Mouse (Mus musculus) testis, postnatal 10 days (tissue): Measurements from ENCODE around the gene Sh2d7.
A peak's percentile ranks its signal among the peaks of the same experiment; 100 is the strongest.

Source experiments
- DNase-seq: peaks from one replicate; pipeline ENCODE4 v3.0.0; 2021; ENCODE audit warnings: low spot score

The Sh2d7 gene

DNA sequence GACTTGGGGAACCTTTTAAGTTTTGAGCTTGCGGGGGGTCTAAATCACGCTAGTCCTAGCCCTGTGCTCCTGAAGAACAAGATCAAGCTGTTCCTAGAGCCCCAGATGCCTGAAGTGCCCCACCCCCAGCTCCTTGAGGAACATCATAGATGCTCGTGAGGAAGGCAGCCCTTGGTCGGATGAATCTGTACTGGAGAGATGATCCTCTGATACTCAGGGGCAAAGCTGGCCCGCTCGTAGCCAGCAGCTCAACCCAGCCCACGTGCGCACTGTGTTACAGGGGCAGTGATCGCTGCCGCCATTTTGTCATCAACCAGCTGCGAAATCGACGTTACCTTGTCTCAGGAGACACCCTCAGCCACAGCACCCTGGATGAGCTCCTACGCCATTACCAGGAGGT, at the start of gene Sh2d7:
Gene Sh2d7 (plus strand): TSS at position 301 of the 400 bp plus-strand sequence.
- DNase-seq = no peak

DNA sequence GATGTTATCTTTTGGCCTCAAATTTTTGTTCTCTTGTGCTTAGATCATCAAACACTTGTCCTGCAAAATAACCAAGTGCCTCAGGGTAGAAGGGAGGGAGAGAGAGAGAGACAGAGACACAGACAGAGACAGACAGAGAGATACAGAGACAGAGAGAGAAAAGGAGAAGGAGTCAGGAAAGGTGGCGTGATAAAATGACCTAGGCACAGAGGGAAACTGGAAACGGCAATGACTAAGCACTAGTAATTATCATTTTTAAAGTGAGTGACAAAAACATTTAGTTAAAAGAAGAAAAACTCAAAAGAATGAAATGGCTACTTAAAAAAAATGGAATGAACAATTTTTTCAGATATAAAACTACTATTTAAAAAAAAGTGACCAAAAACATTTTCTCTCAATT, 49.2 kb upstream of the Sh2d7 start:
- DNase-seq = no peak

DNA sequence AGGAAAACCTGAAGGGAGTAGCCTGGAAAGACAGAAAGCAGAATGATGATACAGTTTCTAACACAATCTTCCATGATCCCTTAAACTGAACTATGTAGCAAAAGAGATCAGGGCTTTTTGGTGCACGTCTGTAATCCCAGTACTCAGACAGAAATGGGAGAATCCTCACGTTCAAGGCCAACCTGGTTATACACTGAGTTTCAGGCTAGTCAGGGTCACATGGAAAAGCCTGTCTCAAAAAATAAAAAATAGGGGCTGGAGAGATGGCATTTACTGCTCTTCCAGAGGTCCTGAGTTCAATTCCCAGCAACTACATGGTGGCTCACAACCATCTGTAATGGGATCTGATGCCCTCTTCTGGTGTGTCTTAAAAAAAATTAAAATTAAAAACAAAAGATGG, 48.4 kb upstream of the Sh2d7 start:
- no peak for DNase-seq

GRCm38 (mm10) chr9:54499291-54499690, 39.5 kb upstream of the Sh2d7 start:
- DNase-seq = no peak

DNA sequence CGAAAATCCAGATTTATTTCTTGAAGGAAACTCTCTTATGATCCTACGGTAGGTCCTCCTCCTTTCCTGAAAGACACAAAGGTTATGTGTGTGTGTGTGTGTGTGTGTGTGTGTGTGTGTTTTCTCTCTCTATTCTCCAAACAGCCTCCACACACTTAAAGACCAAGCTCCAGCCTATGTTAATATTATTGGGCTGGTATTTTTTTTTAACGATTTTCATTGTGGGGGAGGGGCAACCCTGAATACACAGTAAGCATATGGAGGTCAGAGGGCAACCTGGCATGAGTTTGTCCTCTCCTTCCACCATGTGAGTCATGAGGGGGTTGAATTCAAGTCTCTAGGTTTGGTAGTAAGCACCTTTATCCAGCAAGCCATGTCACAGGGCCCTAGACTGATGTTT, 39.0 kb upstream of the Sh2d7 start:
- DNase-seq = no peak

GRCm38 (mm10) chr9:54500832-54501452, 37.8 kb upstream of the Sh2d7 start:
- DNase-seq = no peak

GRCm38 (mm10) chr9:54501453-54502110, 37.2 kb upstream of the Sh2d7 start, which contains the start of gene Dmxl2:
Gene Dmxl2 (minus strand): TSS chr9:54501626.
- peak; percentile 97 for DNase-seq

DNA sequence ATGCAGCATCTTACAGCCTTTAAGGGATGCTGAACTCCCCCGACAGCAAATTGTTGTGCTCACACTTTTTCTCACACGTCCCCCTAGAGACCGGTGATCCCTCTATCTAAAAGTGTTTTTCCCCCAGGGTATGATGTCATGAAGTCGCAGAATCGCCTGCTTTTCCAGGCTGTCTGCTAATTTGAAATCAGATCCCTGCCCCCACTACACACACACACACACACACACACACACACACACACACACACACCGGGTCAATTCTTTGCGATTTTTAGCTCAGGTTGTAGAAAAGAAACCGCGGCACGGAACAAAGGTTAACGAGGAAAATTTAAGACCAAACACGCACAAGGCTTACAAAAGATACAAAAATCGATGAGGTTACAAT, 36.7 kb upstream of the Sh2d7 start:
- DNase-seq = no peak

DNA sequence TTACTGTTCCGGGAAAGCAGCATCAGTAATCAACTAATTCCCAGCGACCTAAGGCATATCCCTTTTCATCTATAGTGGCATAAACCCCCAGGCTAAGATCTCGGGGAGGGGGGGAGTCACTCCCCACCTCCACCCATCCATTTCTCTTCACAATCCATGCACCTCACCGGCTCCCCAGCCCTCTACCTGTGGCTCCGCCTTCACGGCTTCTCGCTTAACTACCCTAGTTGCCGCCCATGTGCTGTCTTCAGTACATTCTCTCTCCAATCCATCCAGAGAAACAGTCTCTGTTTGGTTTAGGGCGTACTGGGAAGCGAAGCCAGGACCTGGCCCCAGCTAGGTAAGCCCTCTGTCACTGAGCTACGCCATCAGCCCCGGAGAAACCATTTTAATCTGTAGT, 35.9 kb upstream of the Sh2d7 start:
- no peak for DNase-seq

DNA sequence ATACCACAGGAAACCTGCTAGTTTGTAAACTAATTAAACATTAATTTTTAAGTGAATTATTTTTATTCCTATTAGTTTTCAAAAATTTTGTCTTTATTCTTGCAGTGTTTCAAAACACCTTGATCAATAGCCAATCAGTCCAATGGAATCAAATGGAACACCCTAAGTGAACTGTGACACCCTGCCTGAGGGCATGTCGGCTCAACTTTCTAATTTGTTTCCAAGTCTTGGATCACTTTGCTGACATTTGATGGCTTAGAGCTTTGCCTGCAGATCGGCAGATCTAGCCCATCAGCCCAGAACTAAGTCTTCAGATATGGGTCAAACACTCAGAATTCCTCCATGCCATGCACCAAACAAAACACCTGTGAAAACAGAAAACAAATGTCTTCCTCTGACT, 22.8 kb upstream of the Sh2d7 start:
- DNase-seq = no peak

- DNase-seq = no peak
Measured at GRCm38 (mm10) chr9:54518921-54519320, 19.9 kb upstream of the Sh2d7 start.

DNA sequence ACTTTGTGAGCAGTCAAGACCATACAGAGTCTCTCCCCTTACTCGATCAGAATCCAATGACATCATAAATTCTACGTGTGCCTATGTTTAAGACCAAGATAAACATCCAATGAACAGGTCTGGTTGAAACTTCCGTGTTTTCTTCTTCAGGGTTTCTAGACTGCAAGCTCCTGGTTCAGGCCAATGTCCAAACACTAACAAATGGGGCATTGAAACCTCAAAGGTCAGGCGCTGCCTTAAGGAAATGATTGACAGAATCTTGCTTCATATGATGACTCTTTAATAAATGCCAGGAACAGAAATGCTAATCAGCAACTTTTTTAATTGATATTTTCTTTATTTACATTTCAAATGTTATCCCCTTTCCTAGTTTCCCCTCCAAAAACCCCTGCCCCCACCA, 18.5 kb upstream of the Sh2d7 start:
- no peak for DNase-seq

- no peak for DNase-seq
Measured at GRCm38 (mm10) chr9:54527694-54528093, 11.1 kb upstream of the Sh2d7 start.

GRCm38 (mm10) chr9:54529950-54530349, 8.8 kb upstream of the Sh2d7 start:
- no peak for DNase-seq

DNA sequence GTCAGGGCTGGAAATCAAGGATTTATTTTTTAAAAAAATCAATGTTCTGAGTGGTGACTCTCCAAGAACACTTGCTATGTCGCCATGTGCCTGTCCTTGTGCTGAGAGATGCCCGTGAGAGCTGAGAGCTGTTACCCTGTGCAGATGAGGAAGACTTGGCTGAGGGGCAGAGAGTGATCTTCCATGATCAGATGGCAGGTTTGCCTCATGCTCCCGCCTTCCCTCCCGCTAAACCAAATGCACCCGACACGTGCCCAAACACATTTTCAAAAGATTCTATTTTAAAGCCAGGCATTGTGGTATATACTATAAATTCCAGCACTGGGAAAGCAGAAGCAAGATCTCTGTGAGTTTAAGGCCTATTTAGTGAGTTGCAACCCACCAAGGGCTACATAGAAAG, 7.9 kb upstream of the Sh2d7 start:
- no peak for DNase-seq

DNA sequence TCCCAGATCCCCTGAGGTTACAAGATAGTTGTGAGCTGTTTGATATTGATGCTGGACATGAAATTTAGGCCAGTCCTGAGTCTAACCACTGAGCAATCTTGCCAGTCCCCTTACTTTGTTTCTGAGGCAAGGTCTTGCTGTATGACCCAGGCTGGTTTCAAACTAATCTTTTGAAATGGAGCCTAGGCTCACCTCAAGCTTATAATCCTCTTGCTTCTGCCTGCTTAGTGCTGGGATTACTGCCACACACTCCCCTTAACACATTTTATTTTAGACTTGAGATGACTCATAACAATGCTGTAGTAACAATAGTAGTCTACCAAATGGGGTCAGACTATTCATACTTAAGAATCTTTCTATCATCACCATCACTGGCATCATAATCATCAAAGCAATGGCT, 7.4 kb upstream of the Sh2d7 start:
- DNase-seq = no peak

GRCm38 (mm10) chr9:54532926-54533325, 5.9 kb upstream of the Sh2d7 start:
- DNase-seq = no peak

GRCm38 (mm10) chr9:54533975-54534374, 4.8 kb upstream of the Sh2d7 start:
- peak; percentile 66 for DNase-seq

DNA sequence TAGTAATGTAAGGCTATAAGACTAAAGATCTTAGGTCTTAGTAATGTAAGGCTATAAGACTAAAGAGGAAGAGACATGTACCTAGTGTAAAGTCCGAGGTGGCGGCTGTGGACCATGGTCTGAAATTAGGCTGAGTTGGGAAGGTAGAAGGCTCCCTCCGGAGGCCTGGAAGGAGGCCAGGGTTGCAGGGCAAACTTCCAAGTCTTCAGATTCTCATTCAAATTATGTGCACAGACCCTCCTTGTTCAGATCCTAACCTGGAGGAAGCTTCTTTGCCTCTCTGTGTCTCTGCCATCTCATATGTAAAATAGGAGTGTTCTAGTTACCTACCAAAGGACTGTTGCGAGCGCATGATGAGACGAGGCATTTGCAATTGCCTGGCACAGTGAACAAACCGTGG, 2.5 kb upstream of the Sh2d7 start:
- no peak for DNase-seq

DNA sequence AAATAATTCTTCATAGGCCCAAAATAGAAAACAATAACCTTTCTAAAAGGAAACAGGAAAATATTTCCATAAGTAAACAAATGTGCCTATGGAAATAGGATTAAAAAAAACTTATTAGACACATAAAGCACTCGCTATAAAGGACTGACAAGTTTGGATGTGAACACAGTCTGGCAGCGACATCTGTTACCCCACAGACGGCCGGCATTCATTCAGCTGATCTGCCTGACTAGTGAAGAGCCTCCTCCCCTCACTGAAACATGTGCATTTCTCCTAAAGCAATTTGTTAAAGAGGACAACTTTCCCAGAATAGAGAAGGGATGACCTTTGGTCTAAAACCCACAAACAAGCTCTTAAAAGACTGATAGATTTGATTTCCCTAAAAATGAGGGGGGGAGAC, 1.8 kb upstream of the Sh2d7 start:
- no peak for DNase-seq

- no peak for DNase-seq
Measured at GRCm38 (mm10) chr9:54537480-54537879, 1.3 kb upstream of the Sh2d7 start.

DNA sequence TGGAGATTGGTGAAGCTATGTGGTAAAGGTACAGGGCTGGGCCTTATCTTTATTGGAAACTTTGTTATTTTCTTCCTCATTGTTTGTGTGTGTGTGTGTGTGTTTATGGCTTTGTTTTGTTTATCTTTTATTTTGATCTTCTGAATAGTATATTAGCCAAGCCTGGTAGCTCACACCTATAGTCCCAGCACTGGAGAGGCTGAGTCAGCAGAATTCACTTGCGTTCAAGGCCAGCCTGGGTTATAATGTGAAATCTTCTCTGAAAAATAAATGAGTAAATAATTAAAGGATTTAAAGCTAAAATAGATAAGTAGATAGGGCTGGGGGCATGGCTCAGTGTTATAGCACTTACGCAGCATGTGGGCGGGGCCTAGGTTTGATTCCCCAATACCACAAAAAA, 540 bp upstream of the Sh2d7 start:
- no peak for DNase-seq

GRCm38 (mm10) chr9:54540801-54541200, 2.0 kb downstream of the Sh2d7 start:
- no peak for DNase-seq
